Mouse (Mus musculus): ENCODE results near the gene Olfr984.

DNA sequence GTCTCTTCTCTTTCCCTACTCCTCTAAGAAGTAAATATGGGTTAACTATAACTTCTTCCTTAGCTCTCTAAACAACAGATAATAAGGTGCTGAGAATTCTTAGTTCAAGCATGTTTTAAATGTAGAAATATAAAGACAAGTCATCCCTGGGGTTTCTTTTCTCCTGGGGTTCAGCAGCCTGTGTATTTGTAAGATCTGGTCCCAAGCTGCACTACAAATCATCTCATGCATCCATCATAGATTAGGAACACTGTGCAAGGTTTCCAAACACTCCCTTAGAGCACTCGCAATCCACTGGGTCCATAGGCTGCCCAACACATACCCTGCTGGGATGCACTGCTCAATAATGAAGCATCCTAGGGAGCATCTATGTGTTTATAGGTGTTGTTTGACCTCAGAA is 16.1 kb upstream of the Olfr984 start, which contains the start of gene Olfr985:
- TF ChIP-seq CTCF (IDR thresholded peaks at IDR 0.05; ENCODE audit: control insufficient read depth, insufficient read depth, low read length) (no peak), POLR2A (IDR thresholded peaks at IDR 0.05; ENCODE audit: borderline replicate concordance, control insufficient read depth, low read depth, low read length) (no peak)

Measured in bone marrow, adult 2 months (tissue).